Mouse (Mus musculus) frontal cortex, adult (tissue): ENCODE measurements at regions not wholly inside any gene's neighbourhood (a gene's known extent, or its start where the extent isn't known, plus 50 kb on each side); places are given as distances from the start of the nearest gene placed in this dataset.

Source experiments
- ATAC-seq: cut with Nextera tagmentation; 2 replicates; pipeline ENCODE4 v1.9.2; 2017; ENCODE audit warnings: mild to moderate bottlenecking, moderate library complexity, mixed read lengths; ENCODE audit not compliant: low TSS enrichment

GRCm38 (mm10) chr11:90136307-90136706 is 51.2 kb upstream of the Gm45716 start:
- no peak for ATAC-seq
